Mouse (Mus musculus) left cerebral cortex, adult 6 months (tissue): Measurements from ENCODE around the gene Samd10. TPM values are rescaled to one million over a fixed set of nuclear protein-coding genes. Genes with fewer than 3 reads are reported as not detected.

Experiments
- long read RNA-seq, 2 experiments: library from polyadenylated mRNA; unstranded; transcript quantifications; one replicate each; pipeline ENCODE4 v2.0.0; 2019 to 2020
- polyA plus RNA-seq: library from polyadenylated mRNA; unstranded; fragments of <200 nt; fragmentation: Nextera tagmentation; gene quantifications from 2 replicates; pipeline ENCODE4 v1.2.3, GENCODE M21; 2021

Samd10 gene
- polyA plus RNA-seq = 19.1 and 21.8 TPM in 2 replicates
- long read RNA-seq, experiment 1, transcript Samd10-203 (5 exons, 2,131 nt) = major isoform, 87 of 160 reads
- long read RNA-seq, experiment 1, transcript Samd10-201 (5 exons, 2,164 nt) = minor isoform, 45 of 160 reads
- long read RNA-seq, experiment 1, partial matches to known transcripts = 7 of 160 reads
- long read RNA-seq, experiment 1, other reads (novel, unspliced or antisense) = 21 of 160 reads
- long read RNA-seq, experiment 2, transcript Samd10-203 (5 exons, 2,131 nt) = major isoform, 9 of 25 reads
- long read RNA-seq, experiment 2, transcript Samd10-201 (5 exons, 2,164 nt) = minor isoform, 6 of 25 reads
- long read RNA-seq, experiment 2, partial matches to known transcripts = 6 of 25 reads
- long read RNA-seq, experiment 2, other reads (novel, unspliced or antisense) = 4 of 25 reads

DNA sequence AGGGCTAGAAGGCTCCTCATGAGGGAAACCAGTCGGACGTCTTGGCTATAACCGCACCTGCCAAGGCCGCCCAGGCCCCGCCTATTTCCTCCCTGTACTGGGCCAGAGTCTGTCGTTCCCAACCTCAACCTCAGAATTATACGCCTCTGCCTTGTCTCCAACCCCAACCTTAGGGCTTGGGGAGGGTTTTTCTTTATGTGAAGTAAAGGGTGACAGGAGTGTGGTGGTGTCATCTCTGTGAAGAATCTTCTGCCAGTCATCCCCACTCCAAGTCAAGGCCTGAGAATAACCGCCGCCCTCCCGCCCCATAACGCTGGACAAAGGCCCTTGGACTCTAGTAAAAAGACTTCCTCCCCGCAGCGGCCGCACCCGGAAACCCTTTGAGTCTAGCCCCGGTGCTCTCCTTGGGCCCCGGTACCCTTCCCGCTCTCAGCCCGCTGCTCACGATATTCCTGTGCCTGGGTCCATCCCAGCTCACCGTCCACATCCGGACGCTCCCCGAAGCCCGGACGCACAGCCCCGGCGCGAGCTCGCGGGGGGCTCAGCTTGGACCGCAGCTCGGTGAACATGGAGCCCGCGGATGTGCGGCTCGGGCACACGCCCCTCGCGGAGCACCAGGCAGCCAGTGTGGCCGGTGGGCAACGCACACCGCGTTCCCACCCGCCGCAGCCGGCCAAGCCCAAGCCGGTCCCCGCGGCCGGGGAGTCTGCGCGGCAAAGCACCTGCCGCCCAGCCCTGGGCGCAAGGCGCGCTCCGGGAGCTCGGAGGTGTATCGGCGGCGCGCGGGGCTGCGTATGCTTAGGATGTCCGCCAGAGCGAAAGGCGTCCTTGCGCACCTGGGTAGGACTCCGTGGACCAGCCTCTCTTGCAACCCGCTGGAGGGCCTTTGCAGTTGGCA is at the start of gene Samd10:
Gene Samd10 (minus strand): TSS at position 759 of the 898 bp plus-strand sequence.

DNA sequence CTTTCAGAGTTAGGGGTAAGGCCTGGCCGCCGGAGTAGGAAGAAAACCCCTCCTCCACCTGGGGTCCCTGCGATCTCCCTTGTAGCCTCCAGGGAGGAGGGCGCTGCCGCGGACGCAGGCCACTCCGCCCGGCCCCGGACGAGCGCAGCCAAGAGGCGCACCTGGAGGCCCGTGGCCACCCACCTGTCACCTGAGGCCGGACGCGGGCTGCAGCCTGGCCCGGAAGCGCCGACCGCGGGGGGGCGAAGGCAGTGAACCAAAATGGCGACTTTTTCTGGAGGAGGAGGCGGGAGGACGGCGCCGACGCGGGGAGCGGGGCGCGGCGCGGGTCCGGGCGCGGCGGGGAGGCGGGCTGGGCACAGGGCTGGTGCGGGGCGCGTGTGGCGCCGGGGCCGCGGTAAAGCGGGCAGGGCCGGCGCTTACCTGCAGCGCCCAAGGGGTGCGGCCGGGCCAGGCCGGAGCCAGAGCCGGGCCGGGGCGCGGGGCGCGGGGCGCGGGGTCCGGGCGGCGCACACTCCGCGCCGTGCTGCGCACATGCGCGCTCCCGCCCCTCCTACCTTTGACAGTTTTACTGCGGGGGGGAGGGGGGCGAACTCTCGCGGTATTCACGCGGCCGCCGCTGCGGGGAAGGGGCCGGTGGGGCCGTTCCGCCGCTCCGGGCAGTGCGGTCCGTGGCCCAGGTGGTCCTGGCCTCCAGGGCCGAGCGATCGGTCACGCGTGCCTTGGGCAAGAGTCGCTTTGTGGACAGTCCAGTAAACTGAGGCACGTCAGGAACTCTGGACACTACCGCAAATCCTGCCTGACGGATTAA is 6.6 kb downstream of the Samd10 start, which contains the start of gene Zfp512b:
Gene Zfp512b (minus strand): TSS at position 573 of the 811 bp plus-strand sequence.

DNA sequence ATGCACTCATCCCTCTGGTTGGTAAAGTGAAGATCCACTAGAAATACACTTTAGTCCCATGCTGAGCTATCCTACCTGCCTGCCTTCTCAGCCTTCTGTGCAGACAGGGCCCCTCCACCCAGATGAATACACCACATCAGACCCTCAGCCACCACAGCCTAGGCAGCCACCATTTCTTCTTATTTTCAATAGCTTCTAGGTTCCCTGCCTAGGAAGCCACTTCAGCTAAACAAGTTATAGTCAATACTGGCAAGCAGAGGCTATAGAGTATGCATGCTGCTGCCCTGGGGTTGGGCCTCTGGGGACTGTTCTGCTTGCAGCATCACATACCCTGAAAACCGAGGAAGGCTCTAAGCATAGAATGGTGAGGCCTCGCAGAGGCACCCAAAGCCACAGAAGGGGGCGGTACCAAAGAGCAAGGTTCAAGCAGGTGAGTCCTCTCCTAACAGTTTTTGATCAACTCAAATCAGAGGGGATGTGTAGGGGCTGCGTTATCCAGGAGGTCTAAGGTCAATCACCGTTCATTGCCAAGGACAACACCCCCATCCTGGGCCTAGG is 7.4 kb downstream of the Samd10 start, which contains the start of gene Prpf6:
Gene Prpf6 (plus strand): TSS at position 341 of the 558 bp plus-strand sequence.

DNA sequence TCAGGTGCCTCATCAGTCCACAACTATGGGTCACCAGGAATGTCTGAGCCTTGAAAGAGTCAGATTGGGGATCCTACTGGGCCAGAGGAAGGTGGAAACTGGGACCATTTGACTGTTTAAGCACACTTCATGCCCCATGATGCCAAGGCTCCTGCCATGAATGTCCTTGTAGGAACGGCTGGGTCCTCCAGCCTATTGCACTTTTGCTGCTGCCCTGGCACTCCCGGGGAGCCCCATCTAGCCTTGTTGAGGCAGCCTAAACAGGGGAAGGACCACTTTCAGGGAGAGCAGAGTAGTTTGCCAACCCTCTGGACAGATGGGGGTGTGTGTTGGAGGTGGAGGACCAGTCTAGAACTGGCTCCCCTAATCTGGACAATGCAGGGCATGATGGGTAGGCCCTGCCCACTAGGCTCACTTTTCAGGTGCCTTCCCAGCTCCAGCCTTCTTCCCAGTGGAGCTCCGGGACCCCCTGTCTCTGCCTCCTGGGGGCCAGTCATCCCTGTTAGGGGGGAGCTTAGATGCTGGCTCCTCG is 14.5 kb downstream of the Samd10 start, which contains the start of gene Uckl1:
Gene Uckl1 (minus strand): TSS at position 482 of the 532 bp plus-strand sequence.

Other genes starting within 250 kb of the Samd10 start
- gene Zgpat, start 234.3 kb downstream of the Samd10 start, polyA plus RNA-seq = 20.7 and 23.8 TPM in 2 replicates
- gene Arfrp1, start 233.8 kb downstream of the Samd10 start, polyA plus RNA-seq = 52.6 and 74.6 TPM in 2 replicates
- 3.3 and 5.9 TPM in 2 replicates for gene Lime1, start 219.1 kb downstream of the Samd10 start, polyA plus RNA-seq
- 3.4 and 3.7 TPM in 2 replicates for gene Zbtb46, start 139.8 kb downstream of the Samd10 start, polyA plus RNA-seq
- not detected in 2 replicates for gene Abhd16b, start 106.0 kb downstream of the Samd10 start, polyA plus RNA-seq
- gene Tpd52l2, start 102.1 kb downstream of the Samd10 start, polyA plus RNA-seq = 95.7 and 115 TPM in 2 replicates
- 117 and 129 TPM in 2 replicates for gene Dnajc5, start 78.7 kb downstream of the Samd10 start, polyA plus RNA-seq
- gene Uckl1, start 14.3 kb downstream of the Samd10 start, polyA plus RNA-seq = 28.6 and 32.5 TPM in 2 replicates
- gene Prpf6, start 7.3 kb downstream of the Samd10 start, polyA plus RNA-seq = 27.5 and 46.4 TPM in 2 replicates
- 8.0 and 18.5 TPM in 2 replicates for gene Zfp512b, start 6.4 kb downstream of the Samd10 start, polyA plus RNA-seq
- not detected in 2 replicates for gene Gm29797, start 57.8 kb upstream of the Samd10 start, polyA plus RNA-seq
- gene Sox18, start 72.4 kb upstream of the Samd10 start, polyA plus RNA-seq = 2.4 and 3.0 TPM in 2 replicates
- gene Tcea2, start 81.1 kb upstream of the Samd10 start, polyA plus RNA-seq = 52.7 and 76.3 TPM in 2 replicates
- gene Rgs19, start 94.8 kb upstream of the Samd10 start, polyA plus RNA-seq = 32.3 and 45.8 TPM in 2 replicates
- not detected in 2 replicates for gene Lkaaear1, start 99.2 kb upstream of the Samd10 start, polyA plus RNA-seq
- gene Oprl1, start 115.8 kb upstream of the Samd10 start, polyA plus RNA-seq = 19.1 and 27.8 TPM in 2 replicates
- 0.45 and 0.64 TPM in 2 replicates for gene Myt1, start 164.1 kb upstream of the Samd10 start, polyA plus RNA-seq
- 17.1 and 23.6 TPM in 2 replicates for gene Pcmtd2, start 238.6 kb upstream of the Samd10 start, polyA plus RNA-seq